Mouse (Mus musculus) B cell, adult 62 days (primary cell): ENCODE data around the gene Inhba. TPM values are rescaled to one million over a fixed set of nuclear protein-coding genes. Genes with fewer than 3 reads are reported as not detected.

ENCODE experiments used
- total RNA-seq: library from RNA; stranded (reverse); gene quantifications from 4 replicates; pipeline ENCODE4 v1.2.4, GENCODE M21; 2023

Inhba gene
- total RNA-seq = 0.15 TPM in 1 of 4 replicates, not detected in the others

DNA sequence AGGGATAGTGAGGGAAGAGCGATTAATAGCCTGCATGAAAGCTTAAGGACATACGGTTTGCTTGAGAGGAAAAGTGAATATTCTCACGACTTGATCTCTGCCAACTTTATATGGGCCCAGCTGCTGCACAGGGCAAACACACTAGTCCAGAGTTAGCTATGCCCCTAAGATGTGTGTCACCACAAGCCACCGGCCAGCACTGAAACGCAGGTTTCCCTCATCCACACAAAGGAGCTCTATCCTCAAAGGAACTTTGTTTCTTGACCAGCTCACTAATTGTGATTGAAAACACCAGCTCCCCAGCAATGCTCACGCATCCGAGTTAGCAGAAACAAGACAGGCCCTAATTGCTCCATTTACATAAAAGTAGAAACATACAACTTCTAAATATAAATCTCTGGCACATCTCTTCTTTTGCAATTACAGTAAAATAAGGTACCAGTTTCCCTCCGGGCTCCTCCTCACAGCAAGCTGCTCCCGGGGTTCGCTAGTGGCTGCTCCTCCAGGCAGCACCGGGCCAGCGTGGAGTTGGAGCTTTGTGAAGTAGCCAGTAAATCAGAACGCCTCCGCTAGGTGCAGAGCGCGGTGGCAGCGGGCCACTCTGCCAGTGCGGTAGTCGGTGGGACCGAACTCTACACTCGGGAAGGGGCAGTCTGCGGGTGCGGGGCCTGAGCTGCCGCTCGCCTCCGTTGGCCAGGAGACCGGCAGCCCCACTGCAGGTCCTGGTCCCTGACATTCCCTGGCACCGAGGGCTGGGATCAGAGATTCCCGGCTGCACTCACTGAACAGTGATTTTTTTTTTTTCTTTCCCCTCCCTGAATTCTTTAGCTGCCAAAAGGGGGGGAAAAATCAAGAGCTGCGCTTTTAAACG is at the start of gene Inhba:
TSS of gene Inhba (plus strand) at position 480 of the 871 bp plus-strand sequence.

